Mouse (Mus musculus) cerebellum, adult 9-11 months (tissue): Measurements from ENCODE around the gene Cbx1.

Source experiments
- DNase-seq: peaks from one replicate; pipeline ENCODE4 v3.0.0; 2022

Cbx1 gene

DNA sequence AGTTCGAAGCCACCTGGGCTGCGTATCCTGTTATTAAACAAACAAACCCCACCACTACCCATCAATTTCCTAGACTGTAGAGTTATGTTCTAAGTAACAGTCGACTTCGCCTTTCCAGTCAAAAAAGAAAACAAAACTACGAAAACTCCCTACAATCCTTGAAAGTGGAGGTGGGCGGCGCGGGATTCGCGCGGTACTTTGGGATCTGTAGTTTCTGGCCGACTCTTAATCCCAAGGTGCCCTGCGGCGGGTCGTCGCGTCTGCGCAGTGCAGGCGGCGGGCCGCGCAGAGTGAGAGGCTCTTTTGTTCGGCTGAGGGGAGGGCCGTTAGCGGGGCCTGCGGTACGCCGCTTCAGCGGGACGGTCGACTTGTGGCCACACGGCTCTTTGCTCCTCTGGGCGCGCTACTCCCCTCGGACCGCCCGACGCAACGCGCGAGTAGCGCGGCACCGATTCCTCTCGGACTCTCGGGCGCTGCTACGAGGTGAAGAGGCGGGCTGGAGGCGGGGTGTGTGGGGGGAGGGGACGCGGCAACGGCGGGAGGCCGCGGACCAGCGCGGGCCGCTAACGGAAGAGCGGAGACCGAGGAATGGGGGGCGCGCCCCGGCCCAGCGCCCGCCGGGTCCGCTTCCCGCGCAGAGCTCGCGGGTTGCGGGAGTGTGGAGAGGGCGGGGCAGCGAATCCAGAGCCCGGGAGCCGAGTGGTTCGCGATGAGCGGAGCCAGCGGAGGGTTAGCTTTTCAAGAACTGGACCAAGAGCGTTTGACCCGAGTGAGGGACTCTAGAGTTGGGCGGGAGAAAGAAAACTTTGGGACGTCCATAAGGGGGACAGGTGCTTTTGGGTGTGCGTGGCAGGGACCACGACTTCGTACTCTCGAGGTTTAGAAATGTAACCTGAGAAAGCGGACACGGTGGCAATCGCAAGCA, at the start of gene Cbx1:
Gene Cbx1 (plus strand): TSS at position 257 of the 925 bp plus-strand sequence.
- peak; percentile 89 for DNase-seq

DNA sequence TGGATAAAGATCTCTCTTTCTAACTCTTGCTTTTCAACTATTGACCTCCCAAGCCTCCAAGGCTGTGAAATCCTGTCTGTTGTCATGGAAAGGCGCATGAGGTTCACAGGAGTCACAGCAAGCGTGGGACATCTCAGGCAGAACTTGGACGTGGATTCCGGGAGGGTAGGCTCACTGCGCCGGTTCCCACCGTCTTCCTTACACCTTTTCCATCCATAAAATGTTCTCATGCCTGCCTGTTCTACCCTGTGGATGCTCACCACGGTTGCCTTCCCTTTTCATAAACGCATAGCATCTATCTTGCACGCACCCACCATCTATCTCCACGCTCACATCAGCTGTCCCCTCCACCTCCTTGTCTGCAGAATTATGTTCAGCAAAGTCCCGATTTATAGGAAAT, 48.1 kb upstream of the Cbx1 start:
- DNase-seq = no peak

DNA sequence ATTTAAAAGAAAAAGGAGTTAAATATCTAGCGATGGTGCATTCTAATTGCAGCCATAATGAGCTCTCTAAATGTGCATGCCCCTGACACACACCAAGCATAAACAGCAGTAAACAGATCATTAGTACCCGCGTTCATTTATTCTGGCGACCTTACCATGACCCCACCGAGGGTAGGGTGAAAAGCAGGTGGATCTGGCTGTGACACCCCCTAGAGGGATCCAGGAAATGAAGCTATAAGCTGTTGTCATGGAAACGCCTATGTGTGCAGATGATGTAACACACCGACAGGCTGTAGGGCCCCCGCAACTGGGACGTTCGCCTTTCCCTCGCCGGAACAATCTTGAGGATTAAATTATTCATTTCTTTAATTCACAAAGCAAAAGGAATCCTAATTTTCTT, 46.9 kb upstream of the Cbx1 start:
- DNase-seq = no peak

DNA sequence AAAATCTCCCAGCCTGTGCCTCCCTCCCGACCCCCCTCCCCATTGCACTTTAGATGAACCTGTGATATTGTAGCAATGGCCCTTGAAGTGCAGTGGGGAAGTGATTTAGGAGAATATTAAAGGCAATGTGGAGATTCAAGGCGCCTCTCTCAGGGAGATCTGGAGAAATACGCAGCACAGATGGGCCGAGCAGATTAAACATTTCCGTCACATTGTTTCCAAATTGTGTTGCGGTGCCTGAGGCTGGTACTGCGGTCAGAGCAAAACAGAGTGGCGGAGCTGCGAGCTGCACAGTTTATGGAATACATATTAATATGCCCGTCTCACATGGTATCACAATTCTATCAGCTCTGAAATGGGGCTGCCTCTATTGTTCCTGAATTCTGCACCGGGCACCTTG, 45.9 kb upstream of the Cbx1 start:
- no peak for DNase-seq

DNA sequence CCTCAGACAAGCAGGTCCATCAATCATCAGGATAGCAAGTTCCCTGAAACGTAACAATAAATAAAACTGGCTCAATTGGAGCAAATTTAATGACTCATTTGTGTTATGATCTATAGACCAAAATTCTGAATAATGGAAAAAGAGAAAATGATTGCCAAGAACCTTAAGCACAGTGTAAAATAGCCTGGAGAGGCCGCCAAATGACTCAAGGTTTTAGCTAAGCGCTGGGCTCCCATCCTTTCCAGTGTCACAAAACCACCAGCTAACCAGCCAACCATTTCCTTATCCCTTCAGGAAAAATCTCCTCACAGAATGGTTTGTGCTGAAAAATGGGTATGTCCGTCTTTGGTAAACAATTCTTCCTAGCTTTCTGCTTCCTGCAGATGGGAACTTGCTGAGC, 45.0 kb upstream of the Cbx1 start:
- DNase-seq = no peak

DNA sequence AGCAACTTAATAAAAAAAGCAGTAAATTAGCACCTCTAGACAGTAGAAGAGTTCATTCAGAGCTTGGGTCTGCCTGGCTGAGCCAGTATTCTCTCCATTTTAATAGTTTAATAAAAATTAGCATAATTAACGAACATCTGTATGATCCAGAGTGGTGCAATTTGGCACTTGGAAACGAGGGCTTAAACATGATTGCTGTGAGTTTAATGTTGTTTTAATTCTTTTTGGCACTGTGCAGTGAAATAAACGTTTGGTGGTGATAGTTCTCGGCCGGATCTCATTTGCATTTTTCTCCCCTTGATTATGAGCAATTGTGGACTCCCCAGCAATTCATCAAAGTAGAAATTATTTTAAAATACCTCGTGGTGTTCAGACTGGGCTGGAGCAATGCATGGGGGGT, 42.3 kb upstream of the Cbx1 start:
- no peak for DNase-seq

DNA sequence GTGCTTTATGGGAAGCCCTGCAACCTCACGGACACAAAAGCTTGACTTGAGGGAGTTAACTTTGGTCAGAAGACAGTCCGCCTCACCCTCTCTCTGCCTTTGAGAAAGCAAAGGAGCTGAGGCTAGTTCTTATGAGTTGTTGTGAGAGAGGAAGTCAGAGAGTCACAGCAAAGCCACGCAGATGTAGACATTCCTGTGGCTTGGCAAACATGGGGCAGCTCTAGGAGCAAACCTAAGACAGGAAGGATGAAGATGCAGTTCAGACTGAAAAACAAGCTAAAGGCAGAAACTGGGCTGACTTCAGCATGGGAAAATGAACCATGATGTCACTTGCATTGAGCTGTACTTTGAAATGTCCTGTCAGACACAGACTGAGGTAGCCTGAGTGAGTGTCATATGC, 41.4 kb upstream of the Cbx1 start:
- DNase-seq = no peak

DNA sequence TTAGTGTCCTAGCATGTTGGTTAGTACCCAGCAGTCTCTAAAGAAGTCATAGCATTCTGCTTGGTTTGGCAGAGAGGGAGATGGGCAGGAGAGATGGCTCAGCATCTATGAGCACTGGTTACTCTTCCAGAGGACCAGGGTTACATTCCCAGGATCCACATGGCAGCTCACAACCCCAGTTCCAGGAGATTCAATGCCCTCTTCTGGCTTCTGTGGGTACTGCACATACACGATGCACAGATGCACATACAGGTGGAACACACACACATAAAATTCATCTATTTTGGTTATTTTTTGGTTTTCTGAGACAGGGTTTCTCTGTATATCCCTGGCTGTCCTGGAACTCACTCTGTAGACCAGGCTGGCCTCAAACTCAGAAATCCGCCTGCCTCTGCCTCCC, 33.6 kb upstream of the Cbx1 start:
- DNase-seq = no peak

DNA sequence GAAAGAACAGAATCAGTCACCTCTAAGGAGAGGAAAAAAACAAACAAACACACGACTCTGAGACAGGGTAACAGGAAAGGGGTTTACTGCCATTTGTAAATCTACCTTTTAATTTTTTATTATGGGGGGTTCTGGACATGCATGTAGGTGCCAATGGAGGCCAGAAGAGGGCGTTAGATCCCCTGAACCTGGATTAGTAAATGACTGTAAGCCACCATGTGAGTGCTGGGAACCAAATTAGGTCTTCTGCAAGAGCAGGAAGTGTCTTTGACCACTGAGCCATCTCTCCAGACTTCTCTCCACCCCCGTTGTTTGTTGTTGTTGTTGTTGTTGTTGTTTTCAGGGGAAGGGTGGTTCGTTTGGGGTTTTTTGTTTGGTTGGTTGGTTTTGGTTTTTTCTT, 31.5 kb upstream of the Cbx1 start:
- DNase-seq = no peak

DNA sequence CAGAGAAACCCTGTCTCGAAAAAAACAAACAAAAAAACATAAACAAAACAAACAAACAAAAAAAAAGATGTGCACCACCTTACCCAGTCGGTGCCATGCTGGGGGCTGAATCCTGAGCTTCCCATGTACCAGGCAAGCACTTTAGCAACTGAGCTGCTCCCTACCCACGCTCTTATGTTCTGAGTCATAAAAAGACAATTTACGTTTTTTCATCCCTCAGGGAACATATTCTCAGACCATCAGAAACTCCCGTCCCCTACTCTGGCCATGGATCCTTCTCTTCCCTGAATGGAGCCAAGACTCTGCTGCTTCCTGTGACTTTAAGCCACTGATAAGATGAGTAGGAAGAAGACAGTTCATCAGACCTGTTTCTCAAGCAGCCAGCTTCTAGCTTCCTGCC, 30.5 kb upstream of the Cbx1 start:
- DNase-seq = no peak

DNA sequence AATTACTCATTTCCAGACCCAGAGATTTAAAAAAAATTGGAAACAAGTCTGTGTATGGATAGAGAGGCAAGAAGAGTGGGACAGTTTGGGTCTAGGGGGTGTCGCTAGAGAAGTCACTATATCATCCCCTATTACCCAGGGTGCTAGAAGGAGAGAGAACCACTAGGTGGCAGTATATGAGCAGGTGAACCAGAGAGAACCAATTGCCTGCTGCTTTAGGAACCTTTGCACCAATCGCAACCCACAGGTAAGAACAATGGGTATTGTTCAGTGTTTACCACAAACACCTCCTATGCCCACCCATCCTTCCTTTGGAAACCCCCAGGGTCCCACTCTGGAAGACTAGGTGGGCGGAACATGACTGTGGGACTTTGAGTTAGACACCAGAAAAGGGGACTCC, 28.9 kb upstream of the Cbx1 start:
- peak; percentile 71 for DNase-seq

DNA sequence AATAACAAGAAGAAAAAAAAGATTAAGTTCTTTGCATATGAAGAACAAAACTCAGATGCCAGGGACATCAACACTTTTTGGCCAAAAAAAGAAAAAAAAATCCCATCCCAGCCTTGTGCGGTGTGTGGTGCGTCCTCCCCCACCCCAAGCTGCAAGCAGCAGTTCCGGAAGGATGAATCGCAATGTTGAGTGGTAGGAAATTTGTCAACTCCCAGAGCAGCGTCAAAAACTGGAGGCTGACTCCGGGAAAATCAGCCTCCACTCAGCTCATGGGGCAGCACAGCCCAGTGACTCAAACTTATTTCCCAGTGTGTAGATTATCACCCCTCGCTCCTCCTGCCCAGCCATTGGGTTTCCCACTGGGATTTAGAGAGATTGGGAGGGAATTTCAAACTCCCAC, 26.9 kb upstream of the Cbx1 start:
- peak; percentile 26 for DNase-seq

DNA sequence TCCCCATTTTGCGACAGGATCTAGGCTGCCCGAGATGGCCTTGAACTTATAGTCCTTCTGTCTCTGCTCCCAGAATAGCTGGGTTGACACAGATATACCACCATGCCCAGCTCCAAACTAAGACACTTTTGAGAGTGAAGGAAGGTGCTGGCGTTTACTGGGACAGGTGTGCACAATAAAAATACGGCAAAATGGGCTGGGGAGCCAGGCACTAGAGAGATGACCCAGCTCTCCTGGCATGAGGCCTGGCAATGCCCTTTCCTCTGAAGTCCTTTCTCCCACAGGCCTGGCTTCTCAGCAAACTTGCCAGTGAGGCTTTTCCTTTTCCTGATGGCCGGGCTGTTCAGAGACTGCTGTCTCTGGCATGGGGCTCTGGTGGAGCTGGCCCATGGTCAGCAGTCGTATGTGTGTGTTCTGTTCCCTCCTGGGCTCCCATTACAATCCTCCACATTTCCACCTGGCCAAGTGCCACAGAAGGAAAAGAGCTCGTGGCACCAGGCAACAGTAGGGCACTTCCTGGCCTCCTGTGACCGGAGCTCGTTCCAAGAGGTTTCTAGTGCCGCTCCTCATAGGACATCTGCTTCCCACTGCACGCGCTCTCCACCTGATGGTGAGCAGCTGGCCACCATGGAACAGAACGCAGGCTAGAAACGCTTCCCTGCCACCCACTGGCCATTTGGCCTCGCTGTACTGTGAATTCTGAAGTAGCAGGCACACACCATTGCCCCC, 26.0 kb upstream of the Cbx1 start:
- peak; percentile 92 for DNase-seq

DNA sequence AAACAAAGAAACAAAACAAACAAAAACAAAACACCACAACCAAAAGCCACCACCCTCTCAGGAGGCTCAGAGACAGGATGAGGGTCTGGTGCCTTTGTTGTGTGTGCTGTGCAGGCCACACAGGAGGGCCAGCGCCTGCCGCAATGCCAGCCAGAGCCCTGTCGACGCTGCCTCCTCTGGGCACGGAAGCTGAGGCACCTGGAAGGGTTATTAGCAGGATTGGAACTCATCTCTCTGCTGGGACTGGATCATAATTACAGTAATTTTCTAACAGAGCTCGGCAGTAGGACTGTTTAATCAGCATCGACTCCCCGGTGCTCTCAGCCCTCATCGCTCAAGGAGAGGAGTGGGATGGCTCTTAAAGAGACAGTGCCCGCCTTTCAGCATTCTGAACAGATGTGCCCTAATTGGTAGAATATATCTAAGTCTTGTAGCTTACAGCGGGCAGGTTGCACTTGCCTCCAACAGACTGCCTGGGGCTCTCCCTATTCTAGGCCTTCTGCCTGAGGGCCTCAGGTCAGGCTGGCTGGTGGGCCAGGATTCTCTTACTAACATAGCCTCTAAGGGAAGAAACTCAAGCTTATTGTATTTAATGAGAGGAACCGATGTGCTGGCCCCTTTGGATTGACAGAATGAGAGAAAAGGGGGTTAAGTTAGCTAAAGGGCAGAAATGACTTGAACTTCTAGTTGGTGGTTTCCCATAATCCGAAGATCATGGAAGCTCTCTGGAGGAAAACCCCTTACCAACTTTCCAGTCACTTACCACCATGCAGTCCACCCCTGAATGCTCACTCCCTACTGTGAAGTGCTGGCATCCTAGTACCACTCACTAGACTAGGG, 24.2 kb upstream of the Cbx1 start:
- DNase-seq = no peak

DNA sequence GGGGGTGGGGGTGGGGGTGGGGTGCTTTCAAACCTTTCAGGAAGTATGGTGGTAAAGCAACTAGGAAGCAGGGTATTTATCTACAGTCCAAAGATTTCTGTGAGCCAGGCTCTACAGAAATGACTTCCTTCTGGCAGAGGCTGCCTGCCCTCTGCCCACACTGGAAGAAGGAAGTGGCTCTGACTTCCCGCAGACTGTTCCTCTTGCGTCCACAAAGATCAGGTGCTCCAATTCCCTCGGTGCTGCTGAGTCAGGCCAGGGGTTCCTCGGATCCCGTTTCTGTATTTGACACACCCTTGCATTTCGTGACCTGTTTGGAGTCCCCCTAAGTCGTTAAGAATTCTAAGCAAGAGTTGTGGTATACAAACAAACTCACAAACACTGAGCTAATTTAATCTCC, 23.3 kb upstream of the Cbx1 start:
- no peak for DNase-seq

DNA sequence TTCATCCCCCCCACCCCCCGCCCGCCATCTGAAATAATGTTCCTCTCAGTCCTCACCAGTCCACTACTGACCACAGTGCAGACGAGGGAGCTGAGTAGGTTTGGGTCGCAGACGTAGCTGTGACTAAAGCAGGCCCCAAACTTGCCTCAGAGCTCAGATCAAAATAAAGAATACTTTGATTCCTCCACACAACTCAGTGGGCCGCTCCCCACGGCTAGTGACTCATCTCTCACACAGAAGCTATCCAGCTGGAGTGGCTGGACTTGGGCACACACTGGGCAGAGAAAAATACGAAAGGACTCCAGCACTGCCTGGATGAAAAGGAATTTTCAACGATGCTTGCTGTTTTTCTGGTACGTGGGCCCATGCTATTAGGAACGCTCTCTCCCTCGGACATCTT, 22.4 kb upstream of the Cbx1 start:
- DNase-seq = no peak

DNA sequence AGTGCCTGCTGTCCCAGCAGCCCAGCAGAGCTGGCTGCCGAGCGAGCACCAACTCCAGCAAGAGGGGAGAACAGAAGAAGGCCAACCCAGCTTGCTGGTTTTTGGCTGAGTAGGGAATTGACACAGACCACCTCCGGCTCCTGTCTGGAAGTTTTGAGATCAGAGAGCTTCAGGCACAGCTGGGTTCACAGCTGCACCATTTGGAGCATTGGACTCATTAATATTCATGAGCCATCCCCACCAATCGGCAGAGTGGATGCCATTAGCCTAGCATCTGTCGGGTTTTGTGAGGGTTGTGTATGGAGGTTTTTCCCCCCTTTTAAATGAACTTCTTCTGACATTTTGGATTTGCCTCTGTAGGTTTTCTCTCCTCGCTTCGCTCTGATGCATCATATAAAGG, 21.8 kb upstream of the Cbx1 start:
- no peak for DNase-seq

DNA sequence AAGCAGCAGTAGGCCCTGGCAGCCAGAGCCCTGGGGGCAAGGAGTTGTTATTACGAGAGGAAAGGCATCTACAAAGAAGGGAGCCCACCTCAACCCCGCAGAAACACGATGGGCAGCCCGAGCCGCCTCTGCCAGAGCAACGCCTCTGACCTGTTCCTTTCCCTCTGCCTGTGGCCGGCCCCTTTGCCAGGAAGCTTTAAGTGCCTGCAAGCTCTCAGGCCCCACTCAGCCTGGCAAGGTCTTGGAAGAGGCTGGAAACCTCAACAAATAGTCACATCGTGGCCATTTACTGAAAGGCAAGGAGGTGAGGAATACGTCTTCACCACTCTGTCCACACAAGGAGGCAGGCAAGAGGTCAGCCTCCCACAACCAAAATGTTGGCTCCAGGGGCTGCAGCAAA, 20.7 kb upstream of the Cbx1 start:
- DNase-seq = no peak

DNA sequence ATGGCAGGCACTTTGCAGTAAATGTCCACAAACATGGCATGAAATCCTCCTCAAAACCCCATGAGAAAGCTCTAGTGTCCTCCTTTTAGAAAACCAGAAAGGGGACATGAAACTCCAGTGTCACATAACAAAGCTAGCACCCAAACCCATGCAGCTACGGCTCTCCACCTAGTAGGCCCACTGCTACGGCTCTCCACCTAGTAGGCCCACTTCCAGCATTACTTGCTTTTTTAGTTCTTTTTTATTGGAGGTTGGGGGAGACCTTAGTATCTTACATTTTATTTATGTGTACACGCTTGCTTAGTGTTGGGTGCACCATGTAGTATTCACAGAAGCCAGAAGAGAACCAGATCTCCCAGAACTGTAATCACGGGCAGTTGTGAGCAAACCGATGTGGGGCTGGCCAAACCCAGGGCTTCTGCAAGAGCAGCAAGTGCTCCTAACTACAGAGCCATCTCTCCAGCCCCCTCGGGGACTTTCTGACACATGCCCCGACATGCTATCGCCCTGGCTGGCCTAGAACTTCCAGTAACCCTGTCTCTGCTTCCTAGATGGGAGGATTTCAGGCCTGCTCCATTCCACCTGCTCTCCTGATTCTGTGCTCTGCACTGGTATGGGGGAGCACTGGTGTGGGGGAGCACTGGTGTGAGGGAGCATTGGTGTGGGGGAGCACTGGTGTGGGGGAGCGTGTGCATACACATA, 17.5 kb upstream of the Cbx1 start:
- no peak for DNase-seq

DNA sequence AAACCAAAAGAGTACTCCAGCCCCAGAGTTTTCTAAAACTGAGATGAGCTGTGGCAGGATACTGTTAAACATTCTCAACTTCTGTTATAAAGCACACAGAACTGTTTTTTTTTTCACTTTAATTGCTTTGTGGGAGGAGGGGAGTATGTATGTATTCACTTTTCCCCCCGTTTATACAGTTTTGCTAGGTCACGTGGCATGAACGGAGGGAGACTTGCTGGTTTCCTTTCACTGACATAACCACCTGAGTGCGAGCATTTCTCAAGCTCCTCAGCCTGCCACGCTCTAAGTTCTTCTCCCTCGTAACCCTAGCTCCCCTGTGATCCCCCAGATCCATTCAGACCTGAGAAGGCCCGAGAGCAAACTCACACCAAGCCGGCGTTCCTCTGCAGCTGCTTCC, 16.5 kb upstream of the Cbx1 start:
- DNase-seq = no peak

DNA sequence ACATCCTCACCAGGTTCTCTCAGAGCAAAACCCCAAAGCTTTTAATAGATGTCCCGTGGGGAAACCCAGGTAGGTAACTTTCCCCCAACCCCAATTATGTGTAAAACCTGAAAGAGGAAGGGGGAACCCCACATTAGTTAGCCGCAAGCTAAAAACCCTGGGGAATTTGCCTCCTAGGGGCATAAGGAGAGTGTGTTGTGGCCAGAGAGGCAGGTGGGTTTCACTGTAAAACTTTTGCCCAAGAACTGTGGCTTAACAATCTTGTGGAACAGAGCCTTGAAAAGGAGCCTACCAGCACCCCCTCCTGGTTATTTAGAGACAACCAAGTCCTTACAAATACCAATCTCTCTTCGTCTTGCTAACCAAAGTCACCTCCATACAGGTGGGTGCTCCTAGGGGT, 14.4 kb upstream of the Cbx1 start:
- no peak for DNase-seq

DNA sequence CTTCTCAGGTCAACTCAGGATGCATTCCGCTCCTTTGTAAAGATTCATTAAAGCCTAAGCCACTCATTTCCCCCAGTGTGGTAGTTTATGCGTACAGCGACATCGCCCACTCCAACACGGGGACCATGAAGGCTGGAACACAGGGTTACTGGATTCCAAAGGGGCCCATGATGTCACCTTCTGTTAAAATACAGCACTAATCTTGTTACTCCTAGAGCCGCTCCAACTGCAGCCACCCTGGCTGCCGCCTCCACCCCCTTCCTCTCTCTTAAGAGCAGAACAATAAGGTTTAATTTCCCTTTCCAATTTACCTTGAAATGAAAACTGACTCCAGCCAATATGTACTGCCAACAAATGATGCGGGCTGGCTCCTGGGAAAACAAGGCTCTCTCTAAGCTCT, 13.9 kb upstream of the Cbx1 start:
- no peak for DNase-seq

DNA sequence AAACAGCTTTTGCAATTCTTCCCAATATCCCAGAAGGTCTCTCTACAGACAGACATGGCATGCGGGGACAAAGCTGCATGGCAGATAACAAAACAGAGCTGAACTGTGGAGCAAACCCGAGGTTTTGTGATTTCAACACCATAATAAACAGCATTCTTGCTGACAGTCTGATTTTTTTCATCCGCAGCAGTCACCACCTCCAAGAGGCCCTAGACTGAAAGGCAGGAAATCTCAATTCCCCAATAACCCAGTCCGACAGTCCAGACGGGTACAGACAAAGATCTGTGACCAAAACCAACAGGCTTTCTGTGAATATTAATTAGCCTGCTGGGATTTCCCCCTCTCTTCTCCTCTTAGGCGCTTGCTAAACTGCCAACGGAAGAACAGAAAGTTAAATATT, 13.3 kb upstream of the Cbx1 start:
- no peak for DNase-seq
